Mouse (Mus musculus) mouse trophoblast stem cell (cell line): Measurements from ENCODE around the gene Foxp1.

Source experiments
- in situ Hi-C, 2 experiments: fragments of 300-500 bp; cut with MseI, MboI; formaldehyde crosslinking; loops; 2 replicates in 1 of 2; 3 replicates in 1 of 2; pipeline ENCODE4 v1.15.1; 2025

The Foxp1 gene

GRCm38 (mm10) chr6:99285026-99285425 is 237.5 kb downstream of the Foxp1 start:
- in situ Hi-C loops: no loop called here

- in situ Hi-C loops: no loop called here
These were observed 238.5 kb downstream of the Foxp1 start for GRCm38 (mm10) chr6:99284019-99284418.

GRCm38 (mm10) chr6:99282866-99283657 is 239.5 kb downstream of the Foxp1 start:
- in situ Hi-C loops: no loop called here

GRCm38 (mm10) chr6:99281433-99281832 is 241.1 kb downstream of the Foxp1 start:
- in situ Hi-C loops: no loop called here

- in situ Hi-C loops: no loop called here
These were observed 241.9 kb downstream of the Foxp1 start for GRCm38 (mm10) chr6:99280619-99281018.

GRCm38 (mm10) chr6:99277251-99277650 is 245.3 kb downstream of the Foxp1 start:
- in situ Hi-C loops: no loop called here

- in situ Hi-C loops: no loop called here
These were observed 246.2 kb downstream of the Foxp1 start for GRCm38 (mm10) chr6:99276297-99276653.

GRCm38 (mm10) chr6:99275381-99276296 is 246.9 kb downstream of the Foxp1 start:
- in situ Hi-C loops: no loop called here

GRCm38 (mm10) chr6:99274667-99275066 is 247.9 kb downstream of the Foxp1 start:
- in situ Hi-C loops: no loop called here

GRCm38 (mm10) chr6:99274222-99274621 is 248.3 kb downstream of the Foxp1 start:
- in situ Hi-C loops: no loop called here

- in situ Hi-C loops: no loop called here
These were observed 249.3 kb downstream of the Foxp1 start for GRCm38 (mm10) chr6:99273177-99273576.

GRCm38 (mm10) chr6:99272174-99272573 is 250.3 kb downstream of the Foxp1 start:
- in situ Hi-C loops: no loop called here

- in situ Hi-C loops: no loop called here
These were observed 250.8 kb downstream of the Foxp1 start for GRCm38 (mm10) chr6:99271741-99272140.

- in situ Hi-C loops: no loop called here
These were observed 252.6 kb downstream of the Foxp1 start for GRCm38 (mm10) chr6:99269921-99270320.

GRCm38 (mm10) chr6:99268171-99269061 is 254.1 kb downstream of the Foxp1 start:
- in situ Hi-C loops: no loop called here

- in situ Hi-C loops: no loop called here
These were observed 256.4 kb downstream of the Foxp1 start for GRCm38 (mm10) chr6:99265945-99266656.

- in situ Hi-C loops: no loop called here
These were observed 257.3 kb downstream of the Foxp1 start for GRCm38 (mm10) chr6:99265173-99265572.

GRCm38 (mm10) chr6:99264192-99265093 is 258.1 kb downstream of the Foxp1 start:
- in situ Hi-C loops: no loop called here

GRCm38 (mm10) chr6:99263886-99264185 is 258.7 kb downstream of the Foxp1 start:
- in situ Hi-C loops: no loop called here
